In genomic region chr1:56976825-56977104, GRCm38 (mm10) we compare ENCODE assay signal across 9 mouse cellular contexts. TPM values are rescaled to one million over a fixed set of nuclear protein-coding genes. Genes with fewer than 3 reads are reported as not detected.
A peak's percentile ranks its signal among the peaks of the same experiment; 100 is the strongest.
DNase-seq lines count a peak whose midpoint lies in the region; ATAC-seq and TF ChIP-seq lines count a peak whose summit lies in the region.
"Had no signal": no experiment of that assay in that cellular context is flagged by ENCODE, and none has a peak within 500 bp of the region (broad histone marks: within the 10 kb centered on the region; RNA-seq: fewer than 3 reads in every experiment).

No protein-coding gene starts in this region.

- WGBS in neural tube, embryonic 11.5 days = under 1% methylated on average over 11 of the region's 11 CpGs
- 1% methylated on average over 11 of the region's 11 CpGs for WGBS in liver, postnatal 0 days (ENCODE audit: insufficient replicate concordance)

- no peak overlapping the region; the same call in 1 of the 2 replicates for H3K9ac ChIP-seq in neural tube, embryonic 11.5 days (ENCODE audit: low read length)
- no peak overlapping the region for H3K9ac ChIP-seq in liver, postnatal 0 days (replicated peaks)

- H3K9me3 ChIP-seq in neural tube, embryonic 11.5 days (ENCODE audit: control insufficient read depth, low read length) = no peaks in the 10 kb centered on the region
- no peaks in the 10 kb centered on the region for H3K9me3 ChIP-seq in liver, postnatal 0 days (ENCODE audit: low read length)

- H3K36me3 ChIP-seq in neural tube, embryonic 11.5 days (ENCODE audit: control insufficient read depth, insufficient read depth, low read length) = no peaks in the 10 kb centered on the region
- H3K36me3 ChIP-seq in liver, postnatal 0 days (replicated peaks; ENCODE audit: insufficient read depth, low read length) = no peaks in the 10 kb centered on the region

- intact Hi-C loops in gastrocnemius, adult 2 months (cut with DNase I) = no loop called here

- no peak for TF ChIP-seq EP300 in liver, postnatal 0 days (IDR thresholded peaks at IDR 0.05; ENCODE audit: low read depth)

- peak overlapping the region; percentile 39 for H3K4me2 ChIP-seq in neural tube, embryonic 11.5 days (ENCODE audit: low read depth)
- H3K4me2 ChIP-seq in liver, postnatal 0 days (ENCODE audit: low read depth, low read length) = no peak overlapping the region

- 0 out of 2 replicates have a peak, but pooled peaks cover 7% of the 10 kb centered on the region for H3K4me1 ChIP-seq in neural tube, embryonic 11.5 days (ENCODE audit: control insufficient read depth, insufficient read depth, low read length)
- H3K4me1 ChIP-seq in liver, postnatal 0 days (ENCODE audit: insufficient read depth) = peaks cover 7% of the 10 kb centered on the region

- no peak for TF ChIP-seq CTCF in gastrocnemius, adult 2 months (IDR thresholded peaks at IDR 0.05)
- no peak for TF ChIP-seq CTCF in liver, postnatal 0 days (IDR thresholded peaks at IDR 0.05; ENCODE audit: low read depth)

- peak overlapping the region; percentile 59 for H3K4me3 ChIP-seq in gastrocnemius, adult 2 months
- peak overlapping the region; percentile 23 for H3K4me3 ChIP-seq in neural tube, embryonic 11.5 days (ENCODE audit: low read depth, low read length)
- peak overlapping the region; percentile 15; the same call in 1 of the 2 replicates for H3K4me3 ChIP-seq in liver, postnatal 0 days (ENCODE audit: low read depth, low read length)
- H3K4me3 ChIP-seq: erythroblast, embryonic 14.5 days had no signal

- H3K27me3 ChIP-seq in neural tube, embryonic 11.5 days (ENCODE audit: control insufficient read depth, insufficient read depth, low read length) = peaks cover 63% of the 10 kb centered on the region
- H3K27me3 ChIP-seq in liver, postnatal 0 days (ENCODE audit: insufficient read depth, low read length) = peaks cover 82% of the 10 kb centered on the region

- no peak for DNase-seq in gastrocnemius, adult 2 months
- no peak for DNase-seq in gastrocnemius, adult 8-10 months (ENCODE audit: low spot score in 2 of 2)
- DNase-seq in neural tube, embryonic 11.5 days (ENCODE audit: low spot score) = peak; percentile 42
- no peak for DNase-seq in neural tube, embryonic 10.5 days (ENCODE audit: extremely low spot score, low spot score)
- no peak for DNase-seq in liver, postnatal 0 days
- no peak for DNase-seq in Muller cell, postnatal 12 days (ENCODE audit: inconsistent ontology term)
- DNase-seq in urinary bladder, postnatal 36 days (ENCODE audit: low spot score in 2 of 2) = no peak
- DNase-seq in left cerebral cortex, adult 11 months (ENCODE audit: low spot score) = no peak

- no peak for ATAC-seq in neural tube, embryonic 11.5 days (ENCODE audit: insufficient read depth, low FRiP score, low TSS enrichment)
- ATAC-seq in liver, postnatal 0 days = no peak

- no peak overlapping the region for H3K27ac ChIP-seq in gastrocnemius, adult 2 months
- H3K27ac ChIP-seq in neural tube, embryonic 11.5 days (ENCODE audit: low read depth, low read length) = no peak overlapping the region
- H3K27ac ChIP-seq in liver, postnatal 0 days (ENCODE audit: low read depth) = no peak overlapping the region

RNA-seq across cellular contexts. Expression of gene Satb2, which starts 1.7 kb away (rescaled TPM):
- under 1 TPM; 0.22 to 0.28 TPM for total RNA-seq in gastrocnemius, adult 2 months (2021)
- total RNA-seq in gastrocnemius, adult 8-10 months (2022) = under 1 TPM; 0.16 to 0.59 (median 0.18) TPM
- polyA plus RNA-seq in neural tube, embryonic 11.5 days (2014; fragmentation: Nextera tagmentation; extraction: Ambion mirVana) = 1.5 and 1.8 TPM in 2 replicates
- polyA plus RNA-seq in liver, postnatal 0 days (2015; fragmentation: Nextera tagmentation; extraction: Ambion mirVana) = 0.05 and 0.11 TPM in 2 replicates
- polyA plus RNA-seq: erythroblast, embryonic 14.5 days had no signal
